In the genomic region with DNA sequence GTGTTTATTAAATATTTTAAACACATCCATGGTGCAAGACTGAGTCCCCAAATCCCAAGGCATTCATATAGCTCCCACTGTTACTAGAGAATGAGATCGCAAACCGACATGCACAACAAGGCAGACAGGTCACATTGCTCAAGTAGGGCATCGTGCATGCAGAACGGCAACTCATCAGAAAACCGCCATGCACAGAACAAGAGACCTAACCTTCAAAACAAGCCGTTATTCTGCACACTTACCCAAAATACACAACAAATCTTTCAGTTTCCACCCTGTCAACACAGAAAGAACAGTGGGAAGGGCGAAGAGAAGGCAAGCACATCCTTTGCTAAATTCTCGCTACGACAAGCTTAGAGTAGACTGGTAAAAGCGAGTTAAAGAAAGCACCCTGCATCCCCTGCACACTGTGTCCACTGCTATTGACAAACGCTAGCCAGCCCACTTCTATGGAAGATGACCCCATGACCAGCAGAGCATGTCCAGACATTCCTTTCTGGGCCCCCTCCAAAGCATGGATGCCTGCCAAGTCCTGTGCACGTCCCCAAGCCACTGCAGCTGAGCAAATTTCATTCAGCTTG, we compare ENCODE assay signal across 9 mouse cellular contexts.
DNase-seq lines count a peak whose midpoint lies in the region; ATAC-seq and TF ChIP-seq lines count a peak whose summit lies in the region.
"Had no signal": no experiment of that assay in that cellular context is flagged by ENCODE, and none has a peak within 500 bp of the region (broad histone marks: within the 10 kb centered on the region; RNA-seq: fewer than 3 reads in every experiment).

No protein-coding gene starts in this region.

- H3K4me3 ChIP-seq in heart, embryonic 13.5 days = peak overlapping the region; percentile 29
- 0 out of 2 replicates have a peak overlapping the region, but pooled peaks have one; percentile 1 for H3K4me3 ChIP-seq in forebrain, embryonic 12.5 days (replicated peaks)
- H3K4me3 ChIP-seq in kidney, adult 2 months (ENCODE audit: insufficient read depth, low read depth, low read length) = no peak overlapping the region
- no peak overlapping the region for H3K4me3 ChIP-seq in neural tube, embryonic 12.5 days
- H3K4me3 ChIP-seq: megakaryocyte, embryonic 14.5 days had no signal

- WGBS in heart, embryonic 13.5 days = 57% methylated on average over 12 of the region's 12 CpGs
- WGBS in forebrain, embryonic 12.5 days = 34% methylated on average over 12 of the region's 12 CpGs
- 25% methylated on average over 12 of the region's 12 CpGs for WGBS in kidney, adult 2 months
- WGBS in neural tube, embryonic 12.5 days = 32% methylated on average over 12 of the region's 12 CpGs

- H3K4me2 ChIP-seq in heart, embryonic 13.5 days = peak overlapping the region; percentile 50
- H3K4me2 ChIP-seq in forebrain, embryonic 12.5 days = peak overlapping the region; percentile 38
- peak overlapping the region; percentile 49 for H3K4me2 ChIP-seq in neural tube, embryonic 12.5 days (replicated peaks)

- peak overlapping the region; percentile 28; the same call in 1 of the 2 replicates for H3K27ac ChIP-seq in heart, embryonic 13.5 days (replicated peaks)
- H3K27ac ChIP-seq in forebrain, embryonic 12.5 days = peak overlapping the region; percentile 72
- H3K27ac ChIP-seq in kidney, adult 2 months (ENCODE audit: insufficient read depth, low read depth, low read length) = no peak overlapping the region
- H3K27ac ChIP-seq in neural tube, embryonic 12.5 days = no peak overlapping the region

- peaks cover 7% of the 10 kb centered on the region for H3K4me1 ChIP-seq in heart, embryonic 13.5 days
- peaks cover 10% of the 10 kb centered on the region for H3K4me1 ChIP-seq in forebrain, embryonic 12.5 days
- no peaks in the 10 kb centered on the region for H3K4me1 ChIP-seq in kidney, adult 2 months (ENCODE audit: control insufficient read depth, insufficient read depth, low read length)
- peaks cover 7% of the 10 kb centered on the region for H3K4me1 ChIP-seq in neural tube, embryonic 12.5 days
- H3K4me1 ChIP-seq: megakaryocyte, embryonic 14.5 days had no signal

- H3K9ac ChIP-seq in heart, embryonic 13.5 days = peak overlapping the region; percentile 48; the same call in 1 of the 2 replicates
- no peak overlapping the region for H3K9ac ChIP-seq in forebrain, embryonic 12.5 days
- H3K9ac ChIP-seq in neural tube, embryonic 12.5 days = no peak overlapping the region

- no peak for TF ChIP-seq CTCF in kidney, adult 2 months (conservative IDR thresholded peaks at IDR 0.05; ENCODE audit: insufficient read depth, insufficient read length, low read depth, low read length)

- H3K36me3 ChIP-seq in heart, embryonic 13.5 days = no peaks in the 10 kb centered on the region
- H3K36me3 ChIP-seq in forebrain, embryonic 12.5 days (replicated peaks) = peaks cover 20% of the 10 kb centered on the region; the same call in 1 of the 2 replicates
- no peaks in the 10 kb centered on the region for H3K36me3 ChIP-seq in kidney, adult 2 months (ENCODE audit: control insufficient read depth, insufficient read depth, low read length)
- H3K36me3 ChIP-seq in neural tube, embryonic 12.5 days = no peaks in the 10 kb centered on the region

- DNase-seq in heart, adult 9 months (ENCODE audit: low spot score in 2 of 2) = no peak
- DNase-seq in brain, adult 2 months (ENCODE audit: low read depth, low spot score) = peak; percentile 15
- DNase-seq in kidney, adult 2 months = peak; percentile 66
- DNase-seq in urinary bladder, adult 2 months (ENCODE audit: low spot score) = no peak
- no peak for DNase-seq in spleen, postnatal 36 days (ENCODE audit: low spot score in 2 of 2)

- ATAC-seq in heart, embryonic 13.5 days (ENCODE audit: extremely low read depth, insufficient number of reproducible peaks, low FRiP score, low TSS enrichment) = peak; percentile 51; the same call in 1 of the 2 replicates
- ATAC-seq in forebrain, embryonic 12.5 days (ENCODE audit: low FRiP score) = peak; percentile 91
- ATAC-seq in neural tube, embryonic 12.5 days (ENCODE audit: low FRiP score, low read depth) = peak; percentile 83

- TF ChIP-seq POLR2A in kidney, adult 2 months (IDR thresholded peaks at IDR 0.05; ENCODE audit: low read depth, low read length) = no peak

- H3K9me3 ChIP-seq in heart, embryonic 13.5 days = no peaks in the 10 kb centered on the region
- H3K9me3 ChIP-seq in forebrain, embryonic 12.5 days = no peaks in the 10 kb centered on the region
- no peaks in the 10 kb centered on the region for H3K9me3 ChIP-seq in neural tube, embryonic 12.5 days

- H3K27me3 ChIP-seq in heart, embryonic 13.5 days (replicated peaks) = no peaks in the 10 kb centered on the region
- no peaks in the 10 kb centered on the region for H3K27me3 ChIP-seq in forebrain, embryonic 12.5 days
- no peaks in the 10 kb centered on the region; the same call in 1 of the 2 replicates for H3K27me3 ChIP-seq in kidney, adult 2 months (replicated peaks; ENCODE audit: control insufficient read depth, insufficient read depth, low read length)
- H3K27me3 ChIP-seq in neural tube, embryonic 12.5 days (replicated peaks) = no peaks in the 10 kb centered on the region
- H3K27me3 ChIP-seq: megakaryocyte, embryonic 14.5 days had no signal

Comparison
In these comparisons a context has a peak if more than half of its experiments do, and no peak if none do; other contexts are left out.
1. H3K27ac ChIP-seq: peak in heart, embryonic 13.5 days (single experiment) and forebrain, embryonic 12.5 days (single experiment); none in kidney, adult 2 months (single experiment) and neural tube, embryonic 12.5 days (single experiment).
2. H3K4me3 ChIP-seq: peak in heart, embryonic 13.5 days (single experiment) and forebrain, embryonic 12.5 days (single experiment); none in kidney, adult 2 months (single experiment) and neural tube, embryonic 12.5 days (single experiment).
3. DNase-seq: peak in brain, adult 2 months (single experiment) and kidney, adult 2 months (single experiment); none in heart, adult 9 months (0 of 2), urinary bladder, adult 2 months (single experiment) and spleen, postnatal 36 days (0 of 2).
4. Peak in every context shown above with its lines, with median percentiles within 50 percentile points of each other: ATAC-seq and H3K4me2 ChIP-seq.